23 mouse cellular contexts compared by ENCODE assay signal in the genomic region with DNA sequence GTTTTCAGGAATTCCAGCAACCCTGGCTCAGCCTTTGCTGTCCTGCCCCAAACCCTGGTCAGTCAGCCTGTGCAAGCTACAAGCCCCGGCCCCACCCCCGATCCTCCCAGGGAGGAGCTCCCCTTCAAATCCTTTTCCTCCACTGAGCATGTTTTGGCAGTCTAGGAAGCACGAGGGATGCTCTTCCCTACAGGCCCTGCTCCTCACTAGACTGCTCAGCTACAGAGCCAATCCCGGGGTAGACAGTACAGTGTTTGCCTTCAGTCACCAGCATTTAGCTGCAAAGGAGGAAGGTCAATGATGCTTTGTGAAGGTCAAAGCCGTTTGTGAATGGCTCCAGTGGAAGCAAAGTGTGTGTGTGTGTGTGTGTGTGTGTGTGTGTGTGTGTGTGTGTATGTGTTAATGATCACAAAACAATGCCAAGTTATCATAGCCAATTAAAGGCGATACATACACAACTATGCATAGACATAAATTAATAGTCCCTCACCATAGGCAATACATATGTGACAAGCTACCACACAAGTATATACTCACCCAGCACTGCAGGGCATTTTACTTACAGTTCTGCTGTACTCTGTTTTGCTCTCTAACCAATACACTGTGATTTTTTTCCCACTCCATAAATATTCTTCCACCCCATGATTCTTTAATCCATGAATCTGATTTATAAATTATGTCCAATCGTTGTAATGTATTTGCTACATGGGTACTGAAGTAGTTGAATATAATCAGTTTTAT. TPM values are rescaled to one million over a fixed set of nuclear protein-coding genes. Genes with fewer than 3 reads are reported as not detected.
DNase-seq lines count a peak whose midpoint lies in the region; ATAC-seq and TF ChIP-seq lines count a peak whose summit lies in the region.
"Had no signal": no experiment of that assay in that cellular context is flagged by ENCODE, and none has a peak within 500 bp of the region (broad histone marks: within the 10 kb centered on the region; RNA-seq: fewer than 3 reads in every experiment).

No protein-coding gene starts in this region.

- no peak overlapping the region for H3K4me2 ChIP-seq in hindbrain, postnatal 0 days (ENCODE audit: low read depth, low read length)
- H3K4me2 ChIP-seq in hindbrain, embryonic 13.5 days: no peak overlapping the region
- no peak overlapping the region for H3K4me2 ChIP-seq in neural tube, embryonic 13.5 days
- H3K4me2 ChIP-seq in neural tube, embryonic 15.5 days: no peak overlapping the region
- H3K4me2 ChIP-seq: forebrain, embryonic 13.5 days; heart, embryonic 11.5 days; hindbrain, embryonic 14.5 days; intestine, embryonic 15.5 days had no signal

- no peaks in the 10 kb centered on the region for H3K27me3 ChIP-seq in hindbrain, postnatal 0 days (ENCODE audit: insufficient read depth, low read length)
- no peaks in the 10 kb centered on the region for H3K27me3 ChIP-seq in hindbrain, embryonic 13.5 days
- H3K27me3 ChIP-seq in neural tube, embryonic 13.5 days: no peaks in the 10 kb centered on the region
- no peaks in the 10 kb centered on the region for H3K27me3 ChIP-seq in neural tube, embryonic 15.5 days (replicated peaks)
- H3K27me3 ChIP-seq: forebrain, embryonic 13.5 days; intestine, embryonic 15.5 days had no signal

- H3K9me3 ChIP-seq in hindbrain, postnatal 0 days (ENCODE audit: low read length): no peaks in the 10 kb centered on the region
- no peaks in the 10 kb centered on the region for H3K9me3 ChIP-seq in hindbrain, embryonic 13.5 days
- no peaks in the 10 kb centered on the region for H3K9me3 ChIP-seq in neural tube, embryonic 13.5 days
- H3K9me3 ChIP-seq in neural tube, embryonic 15.5 days (replicated peaks): no peaks in the 10 kb centered on the region
- H3K9me3 ChIP-seq: forebrain, embryonic 10.5 days; forebrain, embryonic 13.5 days; intestine, embryonic 15.5 days had no signal

- no peak for TF ChIP-seq CTCF in hindbrain, postnatal 0 days (IDR thresholded peaks at IDR 0.05; ENCODE audit: low read depth)

- H3K27ac ChIP-seq in hindbrain, postnatal 0 days: no peak overlapping the region
- H3K27ac ChIP-seq in hindbrain, embryonic 13.5 days: no peak overlapping the region
- H3K27ac ChIP-seq in neural tube, embryonic 13.5 days (replicated peaks): peak overlapping the region; percentile 38; the same call in 1 of the 2 replicates
- no peak overlapping the region for H3K27ac ChIP-seq in neural tube, embryonic 15.5 days (replicated peaks)
- H3K27ac ChIP-seq: forebrain, embryonic 10.5 days; forebrain, embryonic 13.5 days; hindbrain, embryonic 14.5 days; intestine, embryonic 15.5 days had no signal

- peak; percentile 64 for DNase-seq in heart, adult 11 months
- no peak for DNase-seq in heart, postnatal 10 days
- DNase-seq in hindbrain, postnatal 0 days (ENCODE audit: low spot score): no peak
- DNase-seq: adrenal gland, postnatal 10 days; adrenal gland, postnatal 36 days; cerebellum, adult 18-20 months; cerebellum, adult 9-10 months; cerebellum, postnatal 14 days; gastrocnemius, postnatal 10 days; gastrocnemius, postnatal 36 days; heart, postnatal 36 days had no signal

- 0 out of 2 replicates have a peak, but pooled peaks have one; percentile 45 for ATAC-seq in hindbrain, postnatal 0 days
- ATAC-seq in hindbrain, embryonic 13.5 days (ENCODE audit: low FRiP score): no peak
- peak; percentile 65; the same call in 1 of the 2 replicates for ATAC-seq in neural tube, embryonic 13.5 days (ENCODE audit: low read depth)
- ATAC-seq in neural tube, embryonic 15.5 days (ENCODE audit: low FRiP score): no peak
- ATAC-seq: forebrain, embryonic 13.5 days; forebrain, embryonic 16.5 days; intestine, embryonic 15.5 days; Patski had no signal

- H3K36me3 ChIP-seq in hindbrain, postnatal 0 days (ENCODE audit: insufficient read depth, low read length): no peaks in the 10 kb centered on the region
- no peaks in the 10 kb centered on the region for H3K36me3 ChIP-seq in hindbrain, embryonic 13.5 days
- H3K36me3 ChIP-seq in neural tube, embryonic 13.5 days: no peaks in the 10 kb centered on the region
- no peaks in the 10 kb centered on the region for H3K36me3 ChIP-seq in neural tube, embryonic 15.5 days
- H3K36me3 ChIP-seq: forebrain, embryonic 10.5 days; intestine, embryonic 15.5 days had no signal

- intact Hi-C loops in heart, postnatal 10 days (cut with DNase I): no loop called here

- H3K4me1 ChIP-seq in hindbrain, postnatal 0 days (ENCODE audit: insufficient read depth, low read length): 0 out of 2 replicates have a peak, but pooled peaks cover 2% of the 10 kb centered on the region
- 0 out of 2 replicates have a peak, but pooled peaks cover 2% of the 10 kb centered on the region for H3K4me1 ChIP-seq in hindbrain, embryonic 13.5 days (replicated peaks)
- no peaks in the 10 kb centered on the region for H3K4me1 ChIP-seq in neural tube, embryonic 13.5 days (replicated peaks)
- no peaks in the 10 kb centered on the region; the same call in 1 of the 2 replicates for H3K4me1 ChIP-seq in neural tube, embryonic 15.5 days
- H3K4me1 ChIP-seq: forebrain, embryonic 10.5 days; forebrain, embryonic 13.5 days; intestine, embryonic 15.5 days had no signal

- no peak overlapping the region for H3K9ac ChIP-seq in hindbrain, postnatal 0 days (replicated peaks; ENCODE audit: low read length)
- H3K9ac ChIP-seq in hindbrain, embryonic 13.5 days: no peak overlapping the region
- no peak overlapping the region for H3K9ac ChIP-seq in neural tube, embryonic 13.5 days
- no peak overlapping the region for H3K9ac ChIP-seq in neural tube, embryonic 15.5 days (replicated peaks)
- H3K9ac ChIP-seq: forebrain, embryonic 13.5 days; hindbrain, embryonic 14.5 days; intestine, embryonic 15.5 days had no signal

- no peak overlapping the region for H3K4me3 ChIP-seq in hindbrain, postnatal 0 days (ENCODE audit: low read length)
- no peak overlapping the region for H3K4me3 ChIP-seq in hindbrain, embryonic 13.5 days
- no peak overlapping the region for H3K4me3 ChIP-seq in neural tube, embryonic 13.5 days
- no peak overlapping the region for H3K4me3 ChIP-seq in neural tube, embryonic 15.5 days (replicated peaks)
- H3K4me3 ChIP-seq: forebrain, embryonic 10.5 days; forebrain, embryonic 13.5 days; intestine, embryonic 15.5 days had no signal

- WGBS in hindbrain, postnatal 0 days: 70% methylated on average over 7 of the region's 7 CpGs
- WGBS in hindbrain, embryonic 13.5 days: 71% methylated on average over 7 of the region's 7 CpGs
- WGBS in neural tube, embryonic 13.5 days: 65% methylated on average over 7 of the region's 7 CpGs
- WGBS in neural tube, embryonic 15.5 days: 63% methylated on average over 7 of the region's 7 CpGs

RNA-seq across cellular contexts. Expression of gene Tnfsf10, which starts 23.0 kb away (rescaled TPM):
- 10 to 100 TPM; 10.6 to 19.0 TPM for total RNA-seq in heart, postnatal 10 days (2021)
- total RNA-seq in hindbrain, postnatal 0 days (2014; rRNA removed): 0.36 and 0.73 TPM in 2 replicates
- 0.35 and 0.42 TPM in 2 replicates for polyA plus RNA-seq in hindbrain, postnatal 0 days (2015; fragmentation: Nextera tagmentation; extraction: Ambion mirVana)
- 0.06 and 0.23 TPM in 2 replicates for polyA plus RNA-seq in hindbrain, embryonic 13.5 days (2015; fragmentation: Nextera tagmentation; extraction: Ambion mirVana)
- polyA plus RNA-seq in neural tube, embryonic 13.5 days (2015; fragmentation: Nextera tagmentation; extraction: Ambion mirVana): not detected in 2 replicates
- 0.09 and 0.75 TPM in 2 replicates for polyA plus RNA-seq in neural tube, embryonic 15.5 days (2015; fragmentation: Nextera tagmentation; extraction: Ambion mirVana)
- total RNA-seq: ES-E14 had no signal
- polyA plus RNA-seq: embryonic facial prominence, embryonic 11.5 days; forebrain, embryonic 10.5 days; heart, embryonic 11.5 days had no signal

Comparison
In these comparisons a context has a peak if more than half of its experiments do, and no peak if none do; other contexts are left out.
1. ATAC-seq: peak in hindbrain, postnatal 0 days (single experiment) and neural tube, embryonic 13.5 days (single experiment); none in hindbrain, embryonic 13.5 days (single experiment) and neural tube, embryonic 15.5 days (single experiment).